Mouse (Mus musculus): ENCODE results near the gene Cnnm2.

DNA sequence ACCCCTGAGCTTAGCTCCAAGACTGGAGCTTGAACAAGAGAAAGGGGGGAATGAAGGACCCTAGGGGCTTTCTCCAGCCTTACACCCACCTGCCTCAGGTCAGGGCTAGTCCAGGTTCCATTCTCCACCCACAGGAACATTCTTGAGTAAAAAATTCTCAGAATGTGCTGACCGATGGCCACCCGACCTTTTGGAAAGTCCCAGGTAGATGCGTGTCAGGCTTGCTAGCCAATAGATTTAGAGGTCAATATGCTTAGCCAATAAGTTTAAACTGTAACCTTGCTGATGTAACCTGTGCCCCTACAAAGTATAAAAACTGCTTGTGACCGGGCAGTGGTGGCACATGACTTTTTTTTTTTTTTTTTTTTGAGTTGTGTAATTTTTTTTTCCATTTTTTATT lies 5.2 kb upstream of the Cnnm2 start:
- no peak for TF ChIP-seq CTCF (IDR thresholded peaks at IDR 0.05; ENCODE audit: low read depth, low read length)
- TF ChIP-seq GATA1 (IDR thresholded peaks at IDR 0.05; ENCODE audit: borderline replicate concordance, low read length): no peak
- TF ChIP-seq GATA2 (IDR thresholded peaks at IDR 0.05; ENCODE audit: borderline replicate concordance, low read depth, low read length): no peak
- no peak for TF ChIP-seq TAL1 (conservative IDR thresholded peaks at IDR 0.05; ENCODE audit: low read depth, low read length)
- no peak for TF ChIP-seq POLR2AphosphoS5 (IDR thresholded peaks at IDR 0.05; ENCODE audit: insufficient replicate concordance, low read depth, low read length)
